Mouse (Mus musculus): Measurements from ENCODE around the gene Gse1. TPM values are rescaled to one million over a fixed set of nuclear protein-coding genes. Genes with fewer than 3 reads are reported as not detected.
A peak's percentile ranks its signal among the peaks of the same experiment; 100 is the strongest.
"Not testable (repeated sequence)": the region's sequence is repeated elsewhere in the genome, so short reads cannot be mapped to it uniquely, and the experiment has no call there.

The Gse1 gene
- total RNA-seq, 2 experiments from 2014 or later: 25.5 to 38.6 TPM

DNA sequence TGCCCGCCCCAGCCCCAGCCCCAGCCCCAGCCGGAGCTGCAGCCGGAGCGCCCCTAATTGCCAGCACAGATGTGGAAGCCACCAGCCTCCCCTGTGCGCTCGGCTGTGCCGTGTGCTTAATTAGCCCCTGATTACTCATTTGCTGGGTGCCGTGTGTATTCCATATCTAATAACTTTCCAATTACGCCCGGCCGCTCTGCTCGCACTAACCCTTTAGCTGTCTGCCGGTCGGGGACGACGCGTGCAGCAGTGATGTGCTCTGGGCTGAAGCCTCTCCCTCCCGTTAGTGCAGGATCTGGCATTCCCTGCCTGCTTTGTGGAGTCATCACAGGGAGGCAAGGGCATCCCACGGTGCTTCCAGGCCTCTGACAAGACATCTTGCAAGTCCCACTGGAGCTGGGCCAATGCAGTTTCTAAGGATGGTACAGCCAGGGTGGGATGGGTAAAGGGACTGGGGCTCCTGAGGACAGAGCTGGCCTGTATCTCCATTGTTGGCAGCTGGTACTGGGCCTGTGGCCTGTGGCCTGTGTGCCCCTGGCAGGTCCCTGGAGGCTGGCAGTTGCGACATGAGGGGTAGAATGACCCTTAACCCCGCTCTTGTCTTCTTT is 119.6 kb downstream of the Gse1 start:
- DNase-seq: no peak

GRCm38 (mm10) chr8:120348922-120349321 is 120.7 kb downstream of the Gse1 start:
- DNase-seq: no peak

DNA sequence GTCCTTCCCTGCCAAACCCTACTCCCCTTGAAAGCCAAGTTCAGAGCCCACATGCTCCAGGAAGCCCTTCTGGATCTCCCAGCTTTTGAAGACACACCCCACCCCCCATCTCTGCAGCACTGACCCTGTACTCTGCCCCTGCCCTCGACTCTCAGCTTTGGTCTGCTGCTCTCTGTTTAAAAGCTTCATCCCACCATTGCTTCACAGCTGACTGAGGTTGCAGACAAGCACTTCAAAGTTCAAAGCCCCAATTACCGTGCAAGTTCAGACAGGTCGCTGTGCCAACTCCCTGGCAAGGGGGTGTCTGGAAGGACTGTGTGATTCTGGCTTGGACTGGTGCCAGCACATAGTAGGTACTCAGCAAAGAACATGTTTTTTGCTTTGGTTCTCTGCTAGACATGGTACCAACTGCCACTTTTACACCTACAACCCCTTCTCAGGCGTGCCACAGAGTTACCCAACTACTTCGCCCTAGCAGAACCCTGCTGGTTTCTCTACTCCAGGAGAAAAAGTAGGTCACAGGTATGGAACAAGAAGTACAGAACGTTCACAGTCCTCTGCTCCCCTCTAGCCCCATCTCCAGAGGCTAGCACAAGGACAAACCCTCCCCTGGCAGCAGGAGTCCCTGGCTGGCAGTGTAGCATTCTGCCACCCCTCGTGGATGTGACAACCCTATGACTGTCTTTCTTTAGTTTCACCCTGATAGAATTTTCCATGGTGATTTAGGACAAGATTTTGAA is 123.2 kb downstream of the Gse1 start:
- no peak for DNase-seq

DNA sequence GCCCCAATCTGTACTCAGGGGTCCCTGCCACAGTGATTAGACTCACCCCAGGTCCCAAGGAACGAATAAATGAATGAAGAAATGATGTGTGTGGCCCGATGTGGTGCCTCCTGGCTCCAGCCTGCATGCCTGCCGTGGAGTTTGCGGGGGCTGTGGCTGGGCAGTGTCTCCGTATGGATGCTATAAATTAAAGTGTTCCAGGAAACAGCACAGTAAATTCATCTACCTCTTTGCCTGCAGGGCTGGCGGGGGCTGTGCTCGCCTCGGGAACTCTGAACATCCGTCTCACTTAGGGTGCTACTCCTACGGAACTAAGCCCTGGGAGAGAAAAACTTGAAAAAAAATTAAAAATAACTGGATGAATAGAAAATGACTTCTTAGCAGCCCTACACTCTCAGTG is 123.8 kb downstream of the Gse1 start:
- no peak for DNase-seq

DNA sequence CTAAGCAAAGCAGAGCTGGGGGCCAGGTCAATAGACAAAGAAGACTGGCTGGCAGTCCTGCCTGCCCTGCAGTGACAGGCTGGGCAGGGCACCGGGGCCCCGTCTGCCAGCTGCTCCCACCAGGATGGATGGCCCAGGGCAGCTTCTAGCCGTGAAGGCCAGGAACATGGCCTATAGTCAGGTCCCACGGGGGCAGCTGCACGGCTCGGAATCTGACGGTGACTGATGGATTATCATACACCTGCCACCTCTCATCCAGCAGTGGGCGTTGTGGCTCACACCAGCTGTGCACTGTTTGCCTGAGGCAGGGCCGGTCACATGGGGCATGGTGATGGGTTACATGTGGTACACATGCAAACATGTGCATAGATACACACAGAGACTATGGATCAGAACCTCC is 127.8 kb downstream of the Gse1 start:
- DNase-seq: no peak

DNA sequence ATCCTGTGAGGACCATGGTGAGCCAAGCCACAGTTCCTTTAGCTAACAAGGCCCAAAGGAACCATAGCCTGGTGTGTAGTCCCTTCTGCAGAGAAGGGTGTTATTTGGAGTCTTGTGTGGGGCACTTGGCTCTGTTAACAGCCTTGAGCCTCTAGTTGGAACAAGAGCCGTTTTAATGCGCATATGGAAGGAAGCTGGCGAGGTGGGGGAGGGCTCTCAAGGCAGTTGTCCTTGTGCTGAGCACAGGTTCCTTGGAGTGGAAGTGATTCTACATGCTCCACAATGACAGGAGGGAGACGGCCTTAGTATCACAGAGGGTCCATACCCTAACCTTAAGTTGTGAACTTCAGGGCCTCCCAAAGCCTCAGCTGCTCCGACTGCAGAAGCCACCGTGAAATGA is 129.2 kb downstream of the Gse1 start:
- no peak for DNase-seq

DNA sequence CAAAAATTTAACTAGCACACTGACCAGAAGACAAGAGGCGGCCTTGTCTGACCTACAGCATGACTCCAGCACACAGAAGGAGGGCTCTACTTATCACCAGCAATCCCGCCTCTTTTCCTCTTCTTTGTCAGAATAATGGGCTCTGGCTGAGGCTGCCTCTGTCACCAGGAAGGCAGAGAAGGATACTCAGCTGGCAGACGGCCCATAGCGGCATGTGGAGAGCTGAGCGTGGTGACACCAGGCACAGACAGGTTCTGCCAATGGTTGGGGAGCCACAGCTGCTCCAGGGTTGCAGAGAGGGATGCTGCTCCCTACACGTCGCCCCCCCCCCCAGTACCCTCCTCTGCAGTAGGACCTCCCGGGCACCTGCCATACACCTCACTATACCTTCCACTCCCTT is 133.0 kb downstream of the Gse1 start:
- peak; percentile 55 for DNase-seq

- no peak for DNase-seq
Observed at GRCm38 (mm10) chr8:120363552-120364071, 135.4 kb downstream of the Gse1 start.

- DNase-seq: peak; percentile 62
Observed at GRCm38 (mm10) chr8:120364093-120364725, 136.0 kb downstream of the Gse1 start.

DNA sequence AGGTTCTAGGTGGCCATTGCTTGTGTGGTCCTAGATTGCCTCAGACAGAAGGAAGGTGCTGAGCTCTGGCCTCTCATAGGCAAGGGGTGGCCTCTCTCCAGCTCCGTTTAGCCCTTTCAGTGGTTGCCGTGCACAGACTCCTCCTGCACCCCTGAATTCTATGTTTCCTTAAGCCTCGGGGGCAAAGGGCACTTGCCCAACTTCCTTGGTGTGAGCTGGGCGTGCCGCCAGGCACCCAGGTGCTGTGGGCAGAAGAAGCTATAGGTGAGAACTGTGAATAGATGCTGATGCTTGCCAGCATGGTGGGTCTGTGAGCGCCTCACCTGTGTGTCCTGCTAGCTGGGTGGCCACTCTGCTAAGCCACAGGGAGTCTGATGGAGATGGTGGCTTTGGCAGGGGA is 138.6 kb downstream of the Gse1 start:
- DNase-seq: no peak

DNA sequence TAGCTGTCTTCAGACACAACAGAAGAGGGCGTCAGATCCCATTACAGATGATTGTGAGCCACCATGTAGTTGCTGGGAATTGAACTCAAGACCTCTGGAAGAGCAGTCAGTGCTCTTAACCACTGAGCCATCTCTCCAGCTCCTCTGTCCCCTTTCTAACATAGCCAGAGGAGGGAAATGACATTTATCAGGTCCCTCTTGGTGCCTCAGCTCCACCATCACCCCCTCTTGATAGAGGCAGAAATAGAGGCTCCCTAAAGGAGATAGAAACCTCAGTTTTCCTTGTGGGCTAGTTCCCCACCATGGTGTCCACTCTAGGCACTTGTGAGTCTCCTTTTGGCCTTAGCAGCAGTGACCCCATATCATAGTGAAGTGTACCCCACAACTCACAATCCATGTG is 139.9 kb downstream of the Gse1 start:
- DNase-seq: not testable (repeated sequence)

DNA sequence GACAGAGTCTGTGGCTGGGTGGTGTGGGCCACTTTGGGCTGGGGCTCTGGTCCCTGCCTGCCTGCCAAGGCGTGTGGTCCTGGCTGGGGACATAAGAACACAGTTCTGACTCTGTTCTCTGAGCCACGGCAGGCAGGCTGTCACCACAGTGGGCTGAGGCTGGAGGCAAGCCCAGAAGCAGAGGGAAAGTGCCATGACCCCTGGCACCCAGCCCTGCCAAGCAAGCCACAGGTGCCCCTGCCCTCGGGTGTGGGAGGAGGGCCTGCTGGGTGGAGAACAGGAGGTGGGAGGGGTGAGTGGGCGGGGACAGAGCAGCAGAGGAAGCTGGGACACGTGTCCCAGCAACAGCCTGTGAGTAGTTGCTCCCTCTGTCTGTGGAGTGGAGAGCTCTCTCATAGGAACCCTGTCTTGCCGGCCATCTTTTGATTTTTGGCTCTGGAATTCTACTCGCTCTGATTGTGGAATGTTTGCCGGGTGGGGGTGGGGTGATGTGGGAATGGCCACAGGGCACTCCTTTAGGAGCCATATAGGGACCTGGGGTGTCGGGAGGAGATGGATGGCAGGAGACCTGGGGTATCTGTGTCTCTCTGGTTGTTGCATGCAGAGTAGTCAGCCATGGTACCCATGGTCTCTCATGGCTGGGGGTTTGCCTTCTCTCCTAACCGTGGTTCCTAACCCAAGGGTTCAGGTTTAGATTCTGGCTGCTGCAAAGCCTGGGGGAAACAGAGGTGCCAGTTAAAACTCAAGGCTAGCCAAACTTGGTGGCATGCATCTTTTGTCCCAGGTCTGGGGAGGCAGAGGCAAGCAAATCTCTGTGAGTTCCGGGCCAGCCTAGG is 140.8 kb downstream of the Gse1 start:
- DNase-seq: peak; percentile 88

GRCm38 (mm10) chr8:120369956-120370355 is 141.7 kb downstream of the Gse1 start:
- no peak for DNase-seq

DNA sequence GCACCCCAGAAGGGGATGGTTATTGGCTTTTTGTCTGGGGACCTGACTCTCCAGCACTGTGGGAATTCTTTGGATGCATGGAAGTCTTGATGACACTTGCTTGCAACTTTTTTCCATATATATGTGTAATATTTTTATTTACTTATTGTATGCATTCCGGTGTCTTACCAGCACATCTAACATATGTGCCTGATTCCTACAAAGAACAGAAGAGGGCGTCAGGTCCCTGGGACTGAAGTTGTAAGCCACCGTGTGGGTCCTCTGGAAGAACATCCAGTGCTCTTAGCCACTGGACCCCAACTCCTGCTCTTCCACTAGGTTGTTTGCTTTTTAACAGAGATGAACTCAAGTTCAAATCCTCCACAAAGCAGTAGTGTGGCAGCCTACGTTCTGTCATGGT is 142.2 kb downstream of the Gse1 start:
- DNase-seq: no peak

DNA sequence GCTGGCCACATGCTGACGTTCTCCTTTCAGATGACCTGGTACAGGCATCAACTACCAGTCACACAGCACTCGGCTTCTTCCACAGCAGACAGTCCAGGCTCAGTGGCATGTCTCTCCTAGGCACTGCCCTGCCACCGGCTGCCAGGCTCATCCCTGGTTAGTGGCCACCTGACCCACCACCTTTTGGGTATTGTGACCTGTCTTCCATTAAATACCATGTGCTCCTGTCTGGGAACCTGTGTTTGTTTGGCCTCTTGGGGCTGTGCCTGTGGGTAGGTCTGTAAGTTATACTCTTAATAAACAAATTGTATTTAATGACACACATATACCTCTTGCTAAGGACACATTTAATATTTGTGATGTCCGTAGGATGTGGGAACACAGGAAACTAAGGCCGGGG is 142.9 kb downstream of the Gse1 start:
- DNase-seq: no peak

DNA sequence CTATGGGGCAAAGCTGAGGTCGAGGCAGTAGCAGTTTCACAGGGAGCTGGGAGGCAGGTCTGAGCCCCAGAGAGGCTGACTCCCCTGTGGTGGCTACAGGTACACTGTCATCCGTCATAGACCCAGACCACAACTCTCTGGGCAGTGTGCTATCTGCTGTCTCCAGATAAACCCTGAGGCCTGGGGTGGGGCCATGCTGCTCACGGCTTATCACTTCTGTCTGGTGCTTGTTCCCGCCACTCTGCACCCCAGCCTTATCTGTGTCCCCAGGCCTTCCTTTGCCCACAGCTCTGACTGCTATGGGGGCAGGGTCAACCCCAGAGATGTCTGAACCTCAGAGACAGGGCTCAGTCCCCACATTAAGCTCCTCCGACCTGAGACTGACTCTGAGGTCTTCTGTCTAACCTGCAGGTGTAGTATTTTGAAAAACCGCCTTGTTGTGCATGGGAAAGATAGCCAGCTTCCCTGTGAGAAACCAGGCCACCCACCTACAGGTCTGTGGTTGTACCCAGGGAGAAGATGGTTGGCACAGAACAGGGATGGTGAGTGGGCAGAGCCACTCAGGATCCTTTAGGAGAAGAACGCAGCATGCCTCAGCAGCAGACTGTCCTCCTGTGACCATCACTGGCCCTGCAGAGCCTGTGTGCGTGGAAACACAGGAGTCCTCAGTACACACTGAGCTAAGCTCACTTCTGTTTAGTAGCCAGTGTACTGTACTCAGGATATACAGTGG is 143.6 kb downstream of the Gse1 start:
- no peak for DNase-seq

GRCm38 (mm10) chr8:120372684-120373083 is 144.4 kb downstream of the Gse1 start:
- DNase-seq: no peak

DNA sequence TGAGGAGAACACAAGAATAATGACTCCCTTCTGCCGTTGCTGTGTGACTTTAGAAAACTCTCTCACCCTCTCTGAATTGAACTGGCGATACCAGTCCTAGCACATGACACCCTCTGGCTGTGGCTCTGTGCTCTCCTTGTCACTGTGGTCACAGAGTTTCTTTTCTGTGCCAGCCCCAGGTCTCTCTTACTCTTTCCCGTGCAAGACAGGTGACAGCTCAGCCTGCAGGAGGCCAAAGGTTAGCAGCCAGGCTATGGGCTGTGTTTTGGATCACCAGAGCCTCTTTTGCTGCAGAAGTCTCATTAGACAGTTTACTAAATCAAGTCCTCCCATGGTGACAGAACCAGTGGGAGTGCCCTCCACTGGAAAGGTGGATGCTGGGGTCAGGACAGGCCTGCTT is 145.4 kb downstream of the Gse1 start:
- no peak for DNase-seq

DNA sequence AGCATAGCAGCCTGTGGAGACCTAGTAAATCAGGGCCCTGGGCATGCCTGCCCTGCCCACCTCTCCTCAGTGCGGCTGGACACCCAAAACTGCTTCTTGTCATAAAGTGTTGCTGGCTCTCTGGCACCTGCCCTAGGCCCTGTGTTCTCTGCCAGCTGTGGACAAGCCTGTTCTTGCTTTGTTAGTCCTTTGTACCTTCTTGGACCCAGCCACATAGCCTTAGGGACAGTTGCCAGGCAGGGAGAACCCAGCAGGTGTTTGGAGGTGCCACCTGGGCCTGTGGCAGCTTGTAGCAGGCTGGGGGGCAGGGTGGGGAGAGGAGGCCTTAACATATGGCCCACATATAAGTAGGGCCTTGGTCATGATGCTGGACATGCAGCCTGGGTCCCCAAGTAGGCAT is 145.8 kb downstream of the Gse1 start:
- no peak for DNase-seq

DNA sequence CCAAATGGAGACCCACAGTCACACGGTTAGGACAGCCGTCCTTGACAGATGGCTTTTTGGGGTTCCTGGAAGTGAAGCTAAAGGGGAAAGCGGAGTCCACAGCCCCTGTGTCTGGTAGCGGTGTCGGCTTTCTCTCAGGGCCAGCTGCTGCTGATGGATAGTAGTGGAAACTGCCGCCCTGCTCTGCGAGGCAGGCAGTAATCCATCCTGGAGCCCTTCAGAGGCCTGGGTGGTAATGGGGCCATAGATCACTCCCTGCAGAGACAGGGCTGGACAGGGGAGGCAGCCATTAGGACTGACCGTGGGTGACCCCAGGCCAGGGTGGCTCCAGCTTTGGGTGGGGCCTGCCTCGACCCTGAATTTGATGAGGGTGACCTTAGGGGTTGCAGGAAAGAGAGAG is 146.3 kb downstream of the Gse1 start:
- no peak for DNase-seq

GRCm38 (mm10) chr8:120375170-120375569 is 146.9 kb downstream of the Gse1 start:
- no peak for DNase-seq

GRCm38 (mm10) chr8:120376215-120376614 is 148.0 kb downstream of the Gse1 start:
- no peak for DNase-seq
